Mouse (Mus musculus) cortical plate, adult 2 months (tissue): Measurements from ENCODE around the gene Col1a1. TPM values are rescaled to one million over a fixed set of nuclear protein-coding genes. Genes with fewer than 3 reads are reported as not detected.

Experiments
- H3K27ac ChIP-seq: fragments of 200-500 bp; 2 replicates; pipeline ENCODE4 v1.5.1; 2012; ENCODE audit warnings: low read length, control low read depth, inconsistent platforms; ENCODE audit not compliant: insufficient read depth
- H3K4me1 ChIP-seq: fragments of 200-500 bp; 2 replicates; pipeline ENCODE4 v1.6.1; 2011; ENCODE audit warnings: low read length; ENCODE audit not compliant: control insufficient read depth, insufficient read depth
- H3K4me3 ChIP-seq: fragments of 200-500 bp; 2 replicates; pipeline ENCODE4 v1.5.1; 2011; ENCODE audit warnings: mild to moderate bottlenecking, low read length, control low read depth; ENCODE audit not compliant: insufficient read depth
- CTCF ChIP-seq: fragments of 200-500 bp; IDR thresholded peaks from 2 replicates; pipeline ENCODE4 v1.5.1; 2011; ENCODE audit warnings: mild to moderate bottlenecking, control low read depth, low read length; ENCODE audit not compliant: insufficient read depth; ENCODE audit errors: extremely low read depth
- POLR2A ChIP-seq: fragments of 200-500 bp; IDR thresholded peaks from 2 replicates; pipeline ENCODE4 v1.6.1; 2011; ENCODE audit warnings: mild to moderate bottlenecking, low read length, control low read depth; ENCODE audit not compliant: insufficient read depth; ENCODE audit errors: extremely low read depth
- polyA plus RNA-seq: library from polyadenylated mRNA; depleted of rRNA; stranded (reverse); fragments of >200 nt; gene quantifications from 2 replicates; pipeline ENCODE4 v1.2.3, GENCODE M21; 2012; rRNA removed

Gene Col1a1
- polyA plus RNA-seq, 1 experiment = 4.9 TPM

GRCm38 (mm10) chr11:94998041-94998531 is 62.1 kb downstream of the Col1a1 start:
- H3K27ac ChIP-seq = peak overlapping the region; percentile 27
- TF ChIP-seq POLR2A (no peak), CTCF (no peak)
- peaks cover 16% of the 10 kb centered on the region for H3K4me1 ChIP-seq
- H3K4me3 ChIP-seq = no peak overlapping the region

- H3K4me1 ChIP-seq = peaks cover 11% of the 10 kb centered on the region
- 0 out of 2 replicates have a peak overlapping the region, but pooled peaks have one; percentile 30 for H3K27ac ChIP-seq
- no peak overlapping the region for H3K4me3 ChIP-seq
- no peak for TF ChIP-seq CTCF
- TF ChIP-seq POLR2A = no peak
Measured at GRCm38 (mm10) chr11:95000128-95000527, 64.1 kb downstream of the Col1a1 start.

DNA sequence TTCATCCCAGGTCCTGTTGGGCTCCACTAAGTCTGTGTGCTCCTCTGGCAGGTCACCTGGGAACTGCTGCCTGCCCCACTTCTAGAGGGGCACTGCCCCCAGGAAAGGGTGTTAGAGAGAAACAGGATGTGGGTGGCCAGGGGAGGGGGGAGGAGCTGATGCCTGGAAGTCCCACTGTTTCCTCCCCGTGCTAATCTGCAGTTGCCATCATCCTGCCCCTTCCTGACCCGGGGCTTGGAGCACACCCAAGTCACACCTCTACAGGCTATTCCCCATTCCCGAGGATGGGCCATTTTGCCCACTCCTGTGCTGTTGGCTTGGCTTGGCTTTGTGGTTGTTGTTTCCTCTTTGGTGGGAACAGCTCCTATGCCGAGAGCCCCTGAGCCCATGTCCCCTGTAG is 64.5 kb downstream of the Col1a1 start:
- Histone ChIP-seq H3K4me1 (peaks cover 10% of the 10 kb centered on the region), H3K4me3 (no peak overlapping the region), H3K27ac (0 out of 2 replicates have a peak overlapping the region, but pooled peaks have one; percentile 30)
- TF ChIP-seq CTCF (no peak), POLR2A (no peak)

- Histone ChIP-seq H3K27ac (no peak overlapping the region), H3K4me1 (peaks cover 10% of the 10 kb centered on the region), H3K4me3 (no peak overlapping the region)
- peak; percentile 92 for TF ChIP-seq CTCF
- no peak for TF ChIP-seq POLR2A
Measured at GRCm38 (mm10) chr11:95001058-95001457, 65.0 kb downstream of the Col1a1 start.

DNA sequence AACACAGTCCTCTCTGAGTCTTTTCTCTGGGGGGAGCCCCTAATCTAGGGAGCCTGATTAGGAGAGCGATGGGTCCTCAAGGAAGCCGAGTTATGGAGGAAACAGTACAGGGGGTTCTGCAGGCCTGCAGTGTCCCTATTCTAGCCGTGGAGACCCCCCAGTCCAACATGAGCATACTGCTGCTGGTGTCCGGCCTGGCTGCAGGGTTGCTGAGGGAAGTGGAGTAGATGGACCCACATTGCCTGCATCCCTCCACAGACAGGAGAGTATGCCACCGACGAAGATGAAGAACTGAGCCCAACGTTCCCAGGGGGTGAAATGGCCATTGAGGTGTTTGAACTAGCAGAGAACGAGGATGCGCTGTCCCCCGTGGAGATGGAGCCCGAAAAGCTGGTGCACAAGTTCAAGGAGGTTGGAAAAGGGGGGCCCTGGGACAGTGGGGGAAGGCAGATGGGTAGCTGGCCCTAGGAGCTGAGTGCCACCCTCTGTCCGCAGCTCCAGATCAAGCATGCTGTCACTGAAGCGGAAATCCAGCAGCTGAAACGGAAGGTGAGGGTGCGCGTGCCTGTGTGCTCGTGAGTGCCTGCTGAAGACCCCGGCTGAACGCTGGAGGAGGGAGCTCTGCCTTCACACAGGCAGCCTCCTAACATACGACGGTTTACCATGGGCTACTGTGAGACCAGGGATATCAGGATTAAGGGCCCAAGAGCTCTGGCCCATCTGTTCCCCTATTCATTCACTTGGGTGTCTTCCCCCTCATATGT is 65.7 kb downstream of the Col1a1 start:
- TF ChIP-seq CTCF = no peak
- TF ChIP-seq POLR2A = no peak
- Histone ChIP-seq H3K4me3 (no peak overlapping the region), H3K27ac (no peak overlapping the region), H3K4me1 (peaks cover 9% of the 10 kb centered on the region)

Other genes starting within 250 kb of the Col1a1 start
- not detected in 2 replicates for gene Gm11541, start 231.7 kb upstream of the Col1a1 start, polyA plus RNA-seq
- gene Cdc34b, start 194.4 kb upstream of the Col1a1 start, polyA plus RNA-seq = 0.08 and 0.13 TPM in 2 replicates
- gene Tmem92, start 153.5 kb upstream of the Col1a1 start, polyA plus RNA-seq = not detected in 2 replicates
- gene Hils1, start 31.4 kb downstream of the Col1a1 start, polyA plus RNA-seq = not detected in 2 replicates
- 1.6 and 1.8 TPM in 2 replicates for gene Sgca, start 40.1 kb downstream of the Col1a1 start, polyA plus RNA-seq
- 284 and 326 TPM in 2 replicates for gene Ppp1r9b, start 54.8 kb downstream of the Col1a1 start, polyA plus RNA-seq
- 17.8 and 18.0 TPM in 2 replicates for gene Samd14, start 73.7 kb downstream of the Col1a1 start, polyA plus RNA-seq
- gene Pdk2, start 105.1 kb downstream of the Col1a1 start, polyA plus RNA-seq = 106 TPM in 2 replicates
- 15.3 and 17.7 TPM in 2 replicates for gene Itga3, start 140.6 kb downstream of the Col1a1 start, polyA plus RNA-seq
- not detected in 2 replicates for gene Dlx3, start 183.9 kb downstream of the Col1a1 start, polyA plus RNA-seq
- 0.26 and 0.29 TPM in 2 replicates for gene Dlx4, start 210.0 kb downstream of the Col1a1 start, polyA plus RNA-seq